Mouse (Mus musculus): ENCODE measurements at regions not wholly inside any gene's neighbourhood (a gene's known extent, or its start where the extent isn't known, plus 50 kb on each side); places are given as distances from the start of the nearest gene placed in this dataset.

DNA sequence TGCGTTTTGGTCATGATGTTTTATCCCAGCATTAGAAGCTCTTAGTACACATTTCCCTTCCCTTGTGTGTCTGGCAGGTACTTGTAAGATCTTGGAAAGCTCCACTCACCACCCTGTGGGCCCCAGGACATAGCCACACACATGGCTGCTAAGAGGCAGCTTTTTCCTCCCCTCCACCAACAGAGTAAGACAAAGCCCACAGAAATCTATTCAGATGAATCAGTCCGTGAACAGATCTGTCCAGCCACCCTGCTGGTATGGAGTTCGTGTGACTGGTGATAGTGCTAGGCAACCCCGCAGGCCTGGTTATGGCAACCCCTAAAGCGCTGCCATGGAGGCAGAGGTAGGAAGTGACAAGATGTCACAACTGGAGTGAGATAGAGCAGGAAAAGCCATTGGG, 147.4 kb upstream of the Jun start:
- no peak for DNase-seq (ENCODE audit: extremely low read depth)
- H3K27ac ChIP-seq (ENCODE audit: insufficient read depth, low read depth) = no peak overlapping the region
- in situ Hi-C loops (cut with MboI; ENCODE audit: low pct_ligation_motif_present, low pct_unique_long_range_greater_than_20kb, low sequenced_read_pairs) (no loop called here), dilution Hi-C loops (cut with MboI; ENCODE audit: extremely low pct_ligation_motif_present, extremely low pct_unique_long_range_greater_than_20kb, low sequenced_read_pairs) (no loop called here)
- H3K79me2 ChIP-seq (replicated peaks; ENCODE audit: control insufficient read depth, extremely low read depth, insufficient read depth, poor library complexity, severe bottlenecking) = no peaks in the 10 kb centered on the region
- TF ChIP-seq CTCF (conservative IDR thresholded peaks at IDR 0.05 in 1 of 2, IDR thresholded peaks at IDR 0.05 in 1 of 2; ENCODE audit: low read depth in 2 of 2, low read length in 2 of 2) = no peak
- TF ChIP-seq ZKSCAN1 (IDR thresholded peaks at IDR 0.05; ENCODE audit: borderline replicate concordance, low read depth, low read length) = no peak
- TF ChIP-seq UBTF (IDR thresholded peaks at IDR 0.05; ENCODE audit: low read depth, low read length) = no peak
- no peak for TF ChIP-seq ELF1 (IDR thresholded peaks at IDR 0.05; ENCODE audit: low read depth, low read length)
- TF ChIP-seq MAX (IDR thresholded peaks at IDR 0.05; ENCODE audit: low read length) = no peak
- no peak for TF ChIP-seq RAD21 (IDR thresholded peaks at IDR 0.05; ENCODE audit: low read depth, low read length)
- no peak for TF ChIP-seq IRF4 (IDR thresholded peaks at IDR 0.05; ENCODE audit: low read depth, low read length)
- no peak for TF ChIP-seq MEF2A (IDR thresholded peaks at IDR 0.05; ENCODE audit: borderline replicate concordance, low read depth, low read length)
- no peak for TF ChIP-seq ZMIZ1 (IDR thresholded peaks at IDR 0.05; ENCODE audit: low read depth, low read length)
- TF ChIP-seq PAX5 (IDR thresholded peaks at IDR 0.05; ENCODE audit: low read length) = no peak
- TF ChIP-seq USF1 (IDR thresholded peaks at IDR 0.05; ENCODE audit: low read depth, low read length) = no peak
- no peak for TF ChIP-seq USF2 (conservative IDR thresholded peaks at IDR 0.05; ENCODE audit: low read depth, low read length)
- TF ChIP-seq BHLHE40 (IDR thresholded peaks at IDR 0.05; ENCODE audit: low read depth, low read length) = no peak
- no peak for TF ChIP-seq TCF12 (IDR thresholded peaks at IDR 0.05; ENCODE audit: low read depth, low read length)
- TF ChIP-seq JUN (IDR thresholded peaks at IDR 0.05; ENCODE audit: insufficient read depth, low read depth, low read length) = no peak
- no peak for TF ChIP-seq NELFE (IDR thresholded peaks at IDR 0.05; ENCODE audit: low read depth, low read length)
- TF ChIP-seq MAFK (IDR thresholded peaks at IDR 0.05; ENCODE audit: insufficient replicate concordance, low read length) = no peak
- TF ChIP-seq SIN3A (IDR thresholded peaks at IDR 0.05; ENCODE audit: low read length) = no peak
- TF ChIP-seq CHD1 (IDR thresholded peaks at IDR 0.05; ENCODE audit: low read depth, low read length) = no peak
- H3K4me3 ChIP-seq (replicated peaks in 1 of 3; ENCODE audit: low read depth in 2 of 3, low read length in 2 of 3, poor library complexity in 1 of 3) = no peak overlapping the region
- no peak overlapping the region for H3K4me2 ChIP-seq (ENCODE audit: insufficient read depth, low read depth, poor library complexity, severe bottlenecking)
- H3K4me1 ChIP-seq (ENCODE audit: control insufficient read depth in 1 of 2, insufficient read depth in 2 of 2) = peaks cover 2 to 26% of the 10 kb centered on the region in 2 experiments; a peak in 3 of 4 replicates
- no peaks in the 10 kb centered on the region for H3K27me3 ChIP-seq (replicated peaks)
- no peaks in the 10 kb centered on the region for H3K36me3 ChIP-seq (replicated peaks in 1 of 2; ENCODE audit: control insufficient read depth in 1 of 2, insufficient read depth in 1 of 2, low read length in 1 of 2)
- H3K9ac ChIP-seq (ENCODE audit: insufficient read depth, low read depth) = no peak overlapping the region
- no peaks in the 10 kb centered on the region for H3K9me3 ChIP-seq (replicated peaks; ENCODE audit: low read length)

DNA sequence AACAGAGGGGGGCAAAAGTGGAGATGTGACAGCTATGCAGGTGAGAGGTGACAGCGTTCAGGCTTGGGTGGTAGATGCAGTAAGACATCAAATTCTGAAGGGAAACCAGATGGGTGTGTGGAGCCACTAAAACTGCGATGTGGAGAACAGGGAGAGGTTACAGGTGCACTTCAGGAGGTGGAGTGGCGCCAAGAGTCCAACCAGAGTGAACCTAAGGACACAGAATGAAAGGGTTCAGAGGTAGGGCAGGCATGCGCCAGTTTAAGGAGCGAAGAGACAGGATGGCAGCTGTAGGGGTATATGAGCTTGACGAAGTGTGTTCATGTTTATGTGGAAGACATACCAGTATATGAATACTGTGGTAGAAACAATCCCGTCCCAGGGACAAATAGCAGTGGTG, 148.1 kb upstream of the Jun start:
- Histone ChIP-seq H3K79me2 (replicated peaks; ENCODE audit: control insufficient read depth, extremely low read depth, insufficient read depth, poor library complexity, severe bottlenecking) (no peaks in the 10 kb centered on the region), H3K27me3 (replicated peaks) (no peaks in the 10 kb centered on the region), H3K27ac (ENCODE audit: insufficient read depth, low read depth) (no peak overlapping the region), H3K9ac (ENCODE audit: insufficient read depth, low read depth) (no peak overlapping the region), H3K4me2 (ENCODE audit: insufficient read depth, low read depth, poor library complexity, severe bottlenecking) (no peak overlapping the region), H3K4me3 (replicated peaks in 1 of 3; ENCODE audit: low read depth in 2 of 3, low read length in 2 of 3, poor library complexity in 1 of 3) (no peak overlapping the region), H3K9me3 (replicated peaks; ENCODE audit: low read length) (no peaks in the 10 kb centered on the region), H3K36me3 (replicated peaks in 1 of 2; ENCODE audit: control insufficient read depth in 1 of 2, insufficient read depth in 1 of 2, low read length in 1 of 2) (no peaks in the 10 kb centered on the region), H3K4me1 (ENCODE audit: control insufficient read depth in 1 of 2, insufficient read depth in 2 of 2) (peaks cover 2 to 20% of the 10 kb centered on the region in 2 experiments; a peak in 3 of 4 replicates)
- DNase-seq (ENCODE audit: extremely low read depth) = no peak
- TF ChIP-seq SMC3 (IDR thresholded peaks at IDR 0.05; ENCODE audit: low read depth, low read length) (no peak), ZNF384 (IDR thresholded peaks at IDR 0.05; ENCODE audit: low read depth, low read length) (no peak), UBTF (IDR thresholded peaks at IDR 0.05; ENCODE audit: low read depth, low read length) (no peak), TCF12 (IDR thresholded peaks at IDR 0.05; ENCODE audit: low read depth, low read length) (no peak), ETS1 (conservative IDR thresholded peaks at IDR 0.05; ENCODE audit: low read depth, low read length) (no peak), CHD1 (IDR thresholded peaks at IDR 0.05; ENCODE audit: low read depth, low read length) (no peak), MAX (IDR thresholded peaks at IDR 0.05; ENCODE audit: low read length) (no peak), ZKSCAN1 (IDR thresholded peaks at IDR 0.05; ENCODE audit: borderline replicate concordance, low read depth, low read length) (no peak), IRF4 (IDR thresholded peaks at IDR 0.05; ENCODE audit: low read depth, low read length) (no peak), GABPA (IDR thresholded peaks at IDR 0.05; ENCODE audit: insufficient replicate concordance, low read depth, low read length) (no peak), USF2 (conservative IDR thresholded peaks at IDR 0.05; ENCODE audit: low read depth, low read length) (no peak), ELF1 (IDR thresholded peaks at IDR 0.05; ENCODE audit: low read depth, low read length) (no peak), PAX5 (IDR thresholded peaks at IDR 0.05; ENCODE audit: low read length) (no peak), MYC (IDR thresholded peaks at IDR 0.05; ENCODE audit: low read depth, low read length) (no peak), NELFE (IDR thresholded peaks at IDR 0.05; ENCODE audit: low read depth, low read length) (no peak), HCFC1 (IDR thresholded peaks at IDR 0.05; ENCODE audit: low read depth, low read length) (no peak), CHD2 (IDR thresholded peaks at IDR 0.05; ENCODE audit: low read length) (no peak)
- dilution Hi-C loops (cut with MboI; ENCODE audit: extremely low pct_ligation_motif_present, extremely low pct_unique_long_range_greater_than_20kb, low sequenced_read_pairs) = no loop called here
- in situ Hi-C loops (cut with MboI; ENCODE audit: low pct_ligation_motif_present, low pct_unique_long_range_greater_than_20kb, low sequenced_read_pairs) = no loop called here
